Mouse (Mus musculus): ENCODE data around the gene Kdm2a. TPM values are rescaled to one million over a fixed set of nuclear protein-coding genes. Genes with fewer than 3 reads are reported as not detected.
A peak's percentile ranks its signal among the peaks of the same experiment; 100 is the strongest.

The Kdm2a gene
- polyA plus RNA-seq, 1 experiment from 2014 or later, result 59.7 TPM

- Histone ChIP-seq H3K4me3 (no peak overlapping the region), H3K4me2 (replicated peaks) (no peak overlapping the region), H3K4me1 (peaks cover 11% of the 10 kb centered on the region), H3K27ac (no peak overlapping the region), H3K9ac (no peak overlapping the region), H3K9me3 (replicated peaks) (no peaks in the 10 kb centered on the region), H3K36me3 (peaks cover 35% of the 10 kb centered on the region), H3K27me3 (no peaks in the 10 kb centered on the region)
- ATAC-seq (ENCODE audit: low FRiP score), result no peak
- 31% methylated on average over 2 of the region's 2 CpGs for WGBS
Observed at GRCm38 (mm10) chr19:4338162-4338561, 59.9 kb downstream of the Kdm2a start.

- peak overlapping the region; percentile 77 for H3K9ac ChIP-seq
- H3K27me3 ChIP-seq, result no peaks in the 10 kb centered on the region
- no peaks in the 10 kb centered on the region for H3K9me3 ChIP-seq (replicated peaks)
- H3K27ac ChIP-seq, result peak overlapping the region; percentile 92
- peaks cover 26% of the 10 kb centered on the region for H3K4me1 ChIP-seq
- WGBS, result 0% methylated on average over 16 of the region's 16 CpGs
- peaks cover 23% of the 10 kb centered on the region for H3K36me3 ChIP-seq
- ATAC-seq (ENCODE audit: low FRiP score), result peak; percentile 98
- peak overlapping the region; percentile 84 for H3K4me2 ChIP-seq (replicated peaks)
- H3K4me3 ChIP-seq, result peak overlapping the region; percentile 58
Observed at GRCm38 (mm10) chr19:4333791-4334190, 64.3 kb downstream of the Kdm2a start.

- H3K4me2 ChIP-seq (replicated peaks), result peak overlapping the region; percentile 84
- no peaks in the 10 kb centered on the region for H3K27me3 ChIP-seq
- H3K27ac ChIP-seq, result peak overlapping the region; percentile 92
- peak; percentile 65 for ATAC-seq (ENCODE audit: low FRiP score)
- H3K9ac ChIP-seq, result peak overlapping the region; percentile 77
- peaks cover 29% of the 10 kb centered on the region for H3K36me3 ChIP-seq
- peaks cover 26% of the 10 kb centered on the region for H3K4me1 ChIP-seq
- no peaks in the 10 kb centered on the region for H3K9me3 ChIP-seq (replicated peaks)
- peak overlapping the region; percentile 58 for H3K4me3 ChIP-seq
- 0% methylated on average over 13 of the region's 13 CpGs for WGBS
Observed at GRCm38 (mm10) chr19:4333100-4333775, 64.8 kb downstream of the Kdm2a start.

- Histone ChIP-seq H3K4me2 (replicated peaks) (peak overlapping the region; percentile 84), H3K4me3 (peak overlapping the region; percentile 58), H3K27me3 (no peaks in the 10 kb centered on the region), H3K9me3 (replicated peaks) (no peaks in the 10 kb centered on the region), H3K27ac (peak overlapping the region; percentile 92), H3K36me3 (peaks cover 34% of the 10 kb centered on the region), H3K4me1 (peaks cover 26% of the 10 kb centered on the region), H3K9ac (peak overlapping the region; percentile 77)
- ATAC-seq (ENCODE audit: low FRiP score), result no peak
- under 1% methylated on average over 4 of the region's 4 CpGs for WGBS
Observed at GRCm38 (mm10) chr19:4332653-4333052, 65.4 kb downstream of the Kdm2a start.

GRCm38 (mm10) chr19:4331273-4331672 lies 66.8 kb downstream of the Kdm2a start:
- H3K9ac ChIP-seq, result no peak overlapping the region
- no peaks in the 10 kb centered on the region for H3K9me3 ChIP-seq (replicated peaks)
- H3K4me1 ChIP-seq, result peaks cover 26% of the 10 kb centered on the region
- ATAC-seq (ENCODE audit: low FRiP score), result no peak
- peaks cover 44% of the 10 kb centered on the region for H3K36me3 ChIP-seq
- 93% methylated on average over 3 of the region's 3 CpGs for WGBS
- H3K27ac ChIP-seq, result no peak overlapping the region
- no peak overlapping the region for H3K4me3 ChIP-seq
- no peaks in the 10 kb centered on the region for H3K27me3 ChIP-seq
- H3K4me2 ChIP-seq (replicated peaks), result 0 out of 2 replicates have a peak overlapping the region, but pooled peaks have one; percentile 84

- no peak for ATAC-seq (ENCODE audit: low FRiP score)
- Histone ChIP-seq H3K27me3 (no peaks in the 10 kb centered on the region), H3K4me3 (no peak overlapping the region), H3K9me3 (replicated peaks) (no peaks in the 10 kb centered on the region), H3K36me3 (peaks cover 50% of the 10 kb centered on the region), H3K27ac (no peak overlapping the region), H3K4me1 (peaks cover 26% of the 10 kb centered on the region), H3K4me2 (replicated peaks) (no peak overlapping the region), H3K9ac (no peak overlapping the region)
- 91% methylated on average over 2 of the region's 2 CpGs for WGBS
Observed at GRCm38 (mm10) chr19:4330603-4331002, 67.5 kb downstream of the Kdm2a start.

GRCm38 (mm10) chr19:4328737-4329304 lies 69.3 kb downstream of the Kdm2a start:
- Histone ChIP-seq H3K4me3 (no peak overlapping the region), H3K9ac (no peak overlapping the region), H3K36me3 (peaks cover 67% of the 10 kb centered on the region), H3K4me2 (replicated peaks) (no peak overlapping the region), H3K4me1 (peaks cover 18% of the 10 kb centered on the region), H3K27me3 (no peaks in the 10 kb centered on the region), H3K9me3 (replicated peaks) (no peaks in the 10 kb centered on the region), H3K27ac (no peak overlapping the region)
- 92% methylated on average over 8 of the region's 8 CpGs for WGBS
- no peak for ATAC-seq (ENCODE audit: low FRiP score)

- H3K4me2 ChIP-seq (replicated peaks), result no peak overlapping the region
- H3K4me1 ChIP-seq, result peaks cover 4% of the 10 kb centered on the region
- 91% methylated on average over 1 of the region's 1 CpGs for WGBS
- H3K9ac ChIP-seq, result no peak overlapping the region
- no peak for ATAC-seq (ENCODE audit: low FRiP score)
- no peaks in the 10 kb centered on the region for H3K9me3 ChIP-seq (replicated peaks)
- no peak overlapping the region for H3K27ac ChIP-seq
- H3K36me3 ChIP-seq, result peaks cover 84% of the 10 kb centered on the region
- no peak overlapping the region for H3K4me3 ChIP-seq
- H3K27me3 ChIP-seq, result no peaks in the 10 kb centered on the region
Observed at GRCm38 (mm10) chr19:4326881-4327280, 71.2 kb downstream of the Kdm2a start.

- 90% methylated on average over 3 of the region's 3 CpGs for WGBS
- H3K4me1 ChIP-seq, result no peaks in the 10 kb centered on the region
- no peak for ATAC-seq (ENCODE audit: low FRiP score)
- H3K36me3 ChIP-seq, result peaks cover 89% of the 10 kb centered on the region
- no peak overlapping the region for H3K27ac ChIP-seq
- H3K4me3 ChIP-seq, result no peak overlapping the region
- H3K9me3 ChIP-seq (replicated peaks), result no peaks in the 10 kb centered on the region
- no peak overlapping the region for H3K9ac ChIP-seq
- H3K4me2 ChIP-seq (replicated peaks), result no peak overlapping the region
- no peaks in the 10 kb centered on the region for H3K27me3 ChIP-seq
Observed at GRCm38 (mm10) chr19:4326106-4326505, 72.0 kb downstream of the Kdm2a start.

- H3K27me3 ChIP-seq, result no peaks in the 10 kb centered on the region
- H3K9ac ChIP-seq, result no peak overlapping the region
- no peak overlapping the region for H3K27ac ChIP-seq
- H3K4me3 ChIP-seq, result no peak overlapping the region
- no peak for ATAC-seq (ENCODE audit: low FRiP score)
- H3K4me2 ChIP-seq (replicated peaks), result no peak overlapping the region
- WGBS, result 92% methylated on average over 3 of the region's 3 CpGs
- H3K9me3 ChIP-seq (replicated peaks), result no peaks in the 10 kb centered on the region
- peaks cover 92% of the 10 kb centered on the region for H3K36me3 ChIP-seq
- H3K4me1 ChIP-seq, result no peaks in the 10 kb centered on the region
Observed at GRCm38 (mm10) chr19:4322134-4322533, 76.0 kb downstream of the Kdm2a start.

- no peak overlapping the region for H3K27ac ChIP-seq
- peaks cover 92% of the 10 kb centered on the region for H3K36me3 ChIP-seq
- H3K9ac ChIP-seq, result no peak overlapping the region
- no peaks in the 10 kb centered on the region for H3K27me3 ChIP-seq
- H3K9me3 ChIP-seq (replicated peaks), result no peaks in the 10 kb centered on the region
- no peak for ATAC-seq (ENCODE audit: low FRiP score)
- no peak overlapping the region for H3K4me2 ChIP-seq (replicated peaks)
- WGBS, result 100% methylated on average over 1 of the region's 1 CpGs
- H3K4me1 ChIP-seq, result no peaks in the 10 kb centered on the region
- no peak overlapping the region for H3K4me3 ChIP-seq
Observed at GRCm38 (mm10) chr19:4321622-4322021, 76.5 kb downstream of the Kdm2a start.

GRCm38 (mm10) chr19:4319272-4319671 lies 78.8 kb downstream of the Kdm2a start:
- Histone ChIP-seq H3K9me3 (replicated peaks) (no peaks in the 10 kb centered on the region), H3K9ac (no peak overlapping the region), H3K4me2 (replicated peaks) (no peak overlapping the region), H3K27ac (no peak overlapping the region), H3K4me3 (no peak overlapping the region), H3K4me1 (no peaks in the 10 kb centered on the region), H3K27me3 (no peaks in the 10 kb centered on the region), H3K36me3 (peaks cover 81% of the 10 kb centered on the region)
- no peak for ATAC-seq (ENCODE audit: low FRiP score)
- WGBS, result 88% methylated on average over 4 of the region's 4 CpGs

GRCm38 (mm10) chr19:4317181-4317580 lies 80.9 kb downstream of the Kdm2a start:
- WGBS, result 92% methylated on average over 3 of the region's 3 CpGs
- Histone ChIP-seq H3K36me3 (peaks cover 71% of the 10 kb centered on the region), H3K4me2 (replicated peaks) (no peak overlapping the region)

More at GRCm38 (mm10) chr19:4317181-4317580, 80.9 kb downstream of the Kdm2a start:
- Histone ChIP-seq H3K4me1 (no peaks in the 10 kb centered on the region), H3K4me3 (no peak overlapping the region), H3K27ac (no peak overlapping the region), H3K9ac (no peak overlapping the region), H3K27me3 (no peaks in the 10 kb centered on the region), H3K9me3 (replicated peaks) (no peaks in the 10 kb centered on the region)
- no peak for ATAC-seq (ENCODE audit: low FRiP score)

Data from hindbrain, embryonic 12.5 days (tissue).